20 mouse cellular contexts compared by ENCODE assay signal in the genomic region with DNA sequence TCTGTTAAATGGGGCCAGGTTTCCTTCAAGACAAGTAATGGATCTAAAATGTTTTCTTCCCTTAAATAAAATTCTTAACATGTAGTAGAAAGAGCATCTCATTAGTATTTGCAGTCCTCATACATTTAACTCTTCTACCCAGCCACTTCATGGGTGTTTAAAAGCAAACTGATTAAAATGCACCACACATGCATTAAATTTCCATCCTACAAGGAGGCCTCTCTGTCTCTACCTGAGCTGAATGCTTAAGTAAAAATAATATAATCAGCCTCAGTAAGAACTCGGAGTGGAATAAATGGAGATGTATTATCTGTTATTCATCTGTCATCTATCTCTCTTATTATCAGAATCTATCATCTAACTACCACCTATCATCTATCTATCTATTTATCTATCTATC.
DNase-seq lines count a peak whose midpoint lies in the region; ATAC-seq and TF ChIP-seq lines count a peak whose summit lies in the region.
"Had no signal": no experiment of that assay in that cellular context is flagged by ENCODE, and none has a peak within 500 bp of the region (broad histone marks: within the 10 kb centered on the region; RNA-seq: fewer than 3 reads in every experiment).

No protein-coding gene starts in this region.

- no peak overlapping the region for H3K27ac ChIP-seq in hindbrain, postnatal 0 days
- H3K27ac ChIP-seq in hindbrain, embryonic 12.5 days, result no peak overlapping the region
- H3K27ac ChIP-seq in midbrain, postnatal 0 days (ENCODE audit: low read depth, low read length), result no peak overlapping the region
- no peak overlapping the region for H3K27ac ChIP-seq in midbrain, embryonic 16.5 days (ENCODE audit: low read length)
- H3K27ac ChIP-seq: embryonic facial prominence, embryonic 13.5 days; embryonic facial prominence, embryonic 15.5 days; forebrain, embryonic 13.5 days had no signal

- ATAC-seq in hindbrain, postnatal 0 days, result no peak
- ATAC-seq in hindbrain, embryonic 12.5 days (ENCODE audit: low FRiP score), result no peak
- no peak for ATAC-seq in midbrain, postnatal 0 days (ENCODE audit: low FRiP score)
- ATAC-seq in midbrain, embryonic 16.5 days, result no peak
- ATAC-seq: forebrain, embryonic 13.5 days; forebrain, embryonic 16.5 days had no signal

- WGBS in hindbrain, postnatal 0 days, result 41% methylated on average over 1 of the region's 1 CpGs
- 63% methylated on average over 1 of the region's 1 CpGs for WGBS in hindbrain, embryonic 12.5 days
- 31% methylated on average over 1 of the region's 1 CpGs for WGBS in midbrain, postnatal 0 days
- 53% methylated on average over 1 of the region's 1 CpGs for WGBS in midbrain, embryonic 16.5 days

- no peaks in the 10 kb centered on the region for H3K27me3 ChIP-seq in hindbrain, postnatal 0 days (ENCODE audit: insufficient read depth, low read length)
- no peaks in the 10 kb centered on the region for H3K27me3 ChIP-seq in hindbrain, embryonic 12.5 days
- no peaks in the 10 kb centered on the region for H3K27me3 ChIP-seq in midbrain, postnatal 0 days (ENCODE audit: insufficient read depth, low read length)
- H3K27me3 ChIP-seq in midbrain, embryonic 16.5 days (ENCODE audit: control insufficient read depth, insufficient read depth, low read depth, low read length), result no peaks in the 10 kb centered on the region
- H3K27me3 ChIP-seq: embryonic facial prominence, embryonic 13.5 days; embryonic facial prominence, embryonic 15.5 days; forebrain, embryonic 13.5 days had no signal

- no peak overlapping the region for H3K4me2 ChIP-seq in hindbrain, postnatal 0 days (ENCODE audit: low read depth, low read length)
- H3K4me2 ChIP-seq in hindbrain, embryonic 12.5 days (replicated peaks), result no peak overlapping the region
- no peak overlapping the region for H3K4me2 ChIP-seq in midbrain, postnatal 0 days (ENCODE audit: low read depth, low read length, poor library complexity, severe bottlenecking)
- no peak overlapping the region for H3K4me2 ChIP-seq in midbrain, embryonic 16.5 days (ENCODE audit: low read length)
- H3K4me2 ChIP-seq: embryonic facial prominence, embryonic 13.5 days; embryonic facial prominence, embryonic 15.5 days; forebrain, embryonic 13.5 days had no signal

- no peak for TF ChIP-seq CTCF in hindbrain, postnatal 0 days (IDR thresholded peaks at IDR 0.05; ENCODE audit: low read depth)
- TF ChIP-seq CTCF in midbrain, postnatal 0 days (IDR thresholded peaks at IDR 0.05), result no peak

- peak; percentile 7 for DNase-seq in hindbrain, postnatal 0 days (ENCODE audit: low spot score)
- peak; percentile 15 for DNase-seq in midbrain, postnatal 0 days (ENCODE audit: low spot score)
- DNase-seq in induced T-regulatory cell, adult 2 months (ENCODE audit: low read depth), result peak; percentile 0
- DNase-seq in layer of hippocampus, adult 8-10 months (ENCODE audit: low spot score in 2 of 2), result no peak
- DNase-seq: adrenal gland, adult 2 months; adrenal gland, postnatal 10 days; adrenal gland, postnatal 25 days; cerebellum, adult 11-12 months; cerebellum, adult 2 months; cerebellum, adult 9-10 months; cerebellum, postnatal 10 days; cerebellum, postnatal 25 days; embryo, embryonic 11 days had no signal

- H3K9me3 ChIP-seq in hindbrain, postnatal 0 days (ENCODE audit: low read length), result no peaks in the 10 kb centered on the region
- H3K9me3 ChIP-seq in hindbrain, embryonic 12.5 days (replicated peaks), result no peaks in the 10 kb centered on the region
- H3K9me3 ChIP-seq in midbrain, postnatal 0 days (ENCODE audit: low read length), result no peaks in the 10 kb centered on the region
- no peaks in the 10 kb centered on the region for H3K9me3 ChIP-seq in midbrain, embryonic 16.5 days (replicated peaks; ENCODE audit: control insufficient read depth, low read length, poor library complexity, severe bottlenecking)
- H3K9me3 ChIP-seq: embryonic facial prominence, embryonic 13.5 days; embryonic facial prominence, embryonic 15.5 days; forebrain, embryonic 13.5 days had no signal

- no peaks in the 10 kb centered on the region for H3K4me1 ChIP-seq in hindbrain, postnatal 0 days (ENCODE audit: insufficient read depth, low read length)
- no peaks in the 10 kb centered on the region for H3K4me1 ChIP-seq in hindbrain, embryonic 12.5 days
- no peaks in the 10 kb centered on the region for H3K4me1 ChIP-seq in midbrain, postnatal 0 days (ENCODE audit: insufficient read depth, low read length)
- H3K4me1 ChIP-seq in midbrain, embryonic 16.5 days (ENCODE audit: control insufficient read depth, insufficient read depth, low read length), result 0 out of 2 replicates have a peak, but pooled peaks cover 2% of the 10 kb centered on the region
- H3K4me1 ChIP-seq: embryonic facial prominence, embryonic 13.5 days; embryonic facial prominence, embryonic 15.5 days; forebrain, embryonic 13.5 days had no signal

- H3K36me3 ChIP-seq in hindbrain, postnatal 0 days (ENCODE audit: insufficient read depth, low read length), result no peaks in the 10 kb centered on the region
- H3K36me3 ChIP-seq in hindbrain, embryonic 12.5 days, result no peaks in the 10 kb centered on the region
- H3K36me3 ChIP-seq in midbrain, postnatal 0 days (ENCODE audit: insufficient read depth, low read length), result no peaks in the 10 kb centered on the region
- no peaks in the 10 kb centered on the region for H3K36me3 ChIP-seq in midbrain, embryonic 16.5 days (ENCODE audit: control insufficient read depth, insufficient read depth, low read length)
- H3K36me3 ChIP-seq: embryonic facial prominence, embryonic 13.5 days; embryonic facial prominence, embryonic 15.5 days had no signal

- H3K9ac ChIP-seq in hindbrain, postnatal 0 days (replicated peaks; ENCODE audit: low read length), result no peak overlapping the region
- H3K9ac ChIP-seq in hindbrain, embryonic 12.5 days, result no peak overlapping the region
- no peak overlapping the region for H3K9ac ChIP-seq in midbrain, postnatal 0 days (replicated peaks; ENCODE audit: low read length, poor library complexity, severe bottlenecking)
- no peak overlapping the region for H3K9ac ChIP-seq in midbrain, embryonic 16.5 days (ENCODE audit: low read depth, low read length)
- H3K9ac ChIP-seq: embryonic facial prominence, embryonic 13.5 days; embryonic facial prominence, embryonic 15.5 days; forebrain, embryonic 13.5 days had no signal

- H3K4me3 ChIP-seq in hindbrain, postnatal 0 days (ENCODE audit: low read length), result no peak overlapping the region
- no peak overlapping the region for H3K4me3 ChIP-seq in hindbrain, embryonic 12.5 days
- no peak overlapping the region for H3K4me3 ChIP-seq in midbrain, postnatal 0 days (ENCODE audit: low read depth, low read length)
- H3K4me3 ChIP-seq in midbrain, embryonic 16.5 days (ENCODE audit: low read depth, low read length), result no peak overlapping the region
- H3K4me3 ChIP-seq: embryonic facial prominence, embryonic 13.5 days; embryonic facial prominence, embryonic 15.5 days; erythroblast, embryonic 14.5 days; forebrain, embryonic 13.5 days had no signal

Comparison
In these comparisons a context has a peak if more than half of its experiments do, and no peak if none do; other contexts are left out.
1. DNase-seq: peak in hindbrain, postnatal 0 days (single experiment), midbrain, postnatal 0 days (single experiment) and induced T-regulatory cell, adult 2 months (single experiment); none in layer of hippocampus, adult 8-10 months (0 of 2).